Mouse (Mus musculus): ENCODE measurements around the gene Mep1a. TPM values are rescaled to one million over a fixed set of nuclear protein-coding genes. Genes with fewer than 3 reads are reported as not detected.

Mep1a gene
- polyA plus RNA-seq, 1 experiment from 2014 or later, result not detected

DNA sequence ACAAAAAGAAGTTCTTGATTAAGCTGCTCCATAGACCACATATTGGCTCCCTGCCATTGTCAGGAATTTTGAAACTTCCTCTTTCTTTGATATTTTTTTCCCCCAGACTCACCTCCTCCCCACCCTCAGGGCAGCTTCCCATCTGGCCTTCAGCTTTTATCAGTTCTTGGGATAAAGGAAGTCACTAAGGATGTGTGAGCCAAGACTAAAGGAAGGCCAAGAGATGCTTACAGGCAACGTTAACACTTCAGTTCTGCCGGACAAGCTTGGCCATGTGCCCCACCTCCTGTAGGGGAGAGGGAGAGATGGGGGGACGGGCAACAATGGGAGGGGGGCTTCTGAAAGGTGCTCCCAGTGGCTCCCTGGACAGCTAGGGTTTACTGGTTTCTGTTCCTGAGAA is 32.6 kb downstream of the Mep1a start:
- H3K9me3 ChIP-seq, result no peaks in the 10 kb centered on the region
- no peaks in the 10 kb centered on the region for H3K27me3 ChIP-seq (replicated peaks; ENCODE audit: low read depth, poor library complexity, severe bottlenecking)
- no peak for DNase-seq (ENCODE audit: low spot score)
- H3K4me3 ChIP-seq, result no peak overlapping the region
- WGBS, result 68% methylated on average over 3 of the region's 3 CpGs
- peaks cover 4% of the 10 kb centered on the region for H3K4me1 ChIP-seq
- H3K27ac ChIP-seq (replicated peaks), result no peak overlapping the region
- H3K36me3 ChIP-seq (replicated peaks), result no peaks in the 10 kb centered on the region

DNA sequence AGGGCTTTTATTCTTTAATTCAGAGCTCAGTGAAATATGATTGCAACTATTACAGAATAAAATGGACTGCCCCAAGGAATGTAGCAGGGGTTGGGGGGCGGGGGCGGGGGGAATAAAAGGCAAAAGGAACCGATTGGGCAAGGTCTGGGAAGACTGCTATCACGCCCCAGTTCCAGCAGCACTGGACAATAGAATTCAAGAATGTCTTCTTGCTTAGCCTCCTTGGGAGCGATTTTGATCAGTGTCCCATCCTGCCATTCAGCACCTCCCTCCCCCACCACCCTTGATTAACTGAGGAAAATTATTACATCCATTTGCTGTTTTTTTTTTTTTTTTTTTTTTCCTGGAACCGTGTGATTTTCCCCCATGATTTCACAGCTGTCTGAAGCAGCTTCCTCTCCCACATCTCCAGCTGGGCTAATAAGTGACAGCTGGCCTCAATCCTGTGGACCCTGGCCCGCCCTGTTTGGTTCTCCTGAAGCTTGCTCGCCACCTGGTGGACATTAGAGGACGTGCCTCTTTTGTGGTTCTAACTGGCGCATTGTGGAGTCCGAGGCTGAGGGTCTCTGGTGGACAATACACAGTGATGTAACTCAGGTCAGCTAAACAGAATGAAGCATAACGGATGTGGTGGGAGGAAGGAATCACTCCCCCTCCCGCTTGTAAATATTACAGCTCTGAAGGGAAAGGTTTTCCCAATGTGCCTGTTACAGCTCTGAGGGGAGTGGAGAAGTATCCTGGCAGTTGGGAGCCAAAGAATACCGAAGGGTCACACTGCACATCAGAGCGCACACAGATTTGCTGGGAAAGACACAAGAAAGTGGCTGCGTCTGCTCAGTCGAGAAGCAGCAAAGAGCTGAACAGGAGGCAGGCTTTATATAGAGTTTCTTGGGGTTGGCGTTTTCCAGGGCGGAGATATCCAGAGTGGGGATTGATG is 42.1 kb downstream of the Mep1a start:
- Histone ChIP-seq H3K4me3 (peak overlapping the region; percentile 20; the same call in 1 of the 2 replicates), H3K27ac (replicated peaks) (no peak overlapping the region), H3K9me3 (no peaks in the 10 kb centered on the region), H3K27me3 (replicated peaks; ENCODE audit: low read depth, poor library complexity, severe bottlenecking) (no peaks in the 10 kb centered on the region), H3K36me3 (replicated peaks) (no peaks in the 10 kb centered on the region), H3K4me1 (peaks cover 12% of the 10 kb centered on the region)
- WGBS, result 32% methylated on average over 19 of the region's 19 CpGs
- peak; percentile 90 for DNase-seq (ENCODE audit: low spot score)

DNA sequence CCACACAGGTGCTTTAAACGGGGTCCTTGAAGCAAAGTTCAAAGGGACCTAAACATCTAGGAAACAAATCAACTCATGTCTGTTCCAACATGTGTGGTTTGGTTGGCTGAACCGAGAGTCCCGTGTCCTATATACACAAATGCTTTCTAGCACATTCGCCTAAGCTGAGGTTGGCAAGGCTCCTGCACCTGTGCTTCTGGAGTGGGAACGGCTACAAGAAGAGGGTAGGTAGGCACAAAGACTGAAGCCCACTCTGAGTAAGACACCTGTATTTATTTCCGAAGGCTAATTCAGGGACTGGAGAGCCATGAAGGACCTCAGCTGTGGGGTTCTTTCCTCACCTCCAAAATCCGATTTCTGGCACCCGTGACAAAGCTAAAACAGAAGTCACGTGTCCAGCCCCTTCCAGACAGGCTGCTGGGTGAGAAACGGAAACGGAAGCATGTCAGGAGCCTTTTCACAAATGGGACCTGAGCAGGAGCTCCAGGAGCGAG is 42.8 kb downstream of the Mep1a start:
- 74% methylated on average over 12 of the region's 12 CpGs for WGBS
- Histone ChIP-seq H3K9me3 (no peaks in the 10 kb centered on the region), H3K4me1 (peaks cover 12% of the 10 kb centered on the region), H3K4me3 (peak overlapping the region; percentile 20; the same call in 1 of the 2 replicates), H3K27me3 (replicated peaks; ENCODE audit: low read depth, poor library complexity, severe bottlenecking) (no peaks in the 10 kb centered on the region), H3K27ac (replicated peaks) (no peak overlapping the region), H3K36me3 (replicated peaks) (no peaks in the 10 kb centered on the region)
- DNase-seq (ENCODE audit: low spot score), result peak; percentile 15

DNA sequence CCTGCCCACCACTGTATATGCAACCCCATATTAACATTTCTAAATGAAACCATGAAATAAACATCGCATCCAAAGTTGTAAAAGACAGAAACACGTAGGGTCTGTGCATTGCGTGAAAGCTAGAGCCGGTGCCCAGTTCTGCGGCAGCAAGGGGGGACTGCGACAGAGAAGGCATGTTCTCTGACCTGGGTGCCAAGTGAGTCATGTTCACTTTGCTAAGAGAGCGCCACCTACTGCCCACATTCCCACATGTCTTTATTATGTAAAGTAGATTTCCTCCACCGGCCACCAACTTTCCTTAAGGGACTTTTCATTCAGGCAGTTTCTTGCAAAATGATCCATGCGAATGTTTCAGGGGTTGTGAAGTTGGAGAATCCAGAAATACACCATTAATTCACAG is 44.0 kb downstream of the Mep1a start:
- H3K36me3 ChIP-seq (replicated peaks), result no peaks in the 10 kb centered on the region
- peak; percentile 77 for DNase-seq (ENCODE audit: low spot score)
- H3K4me3 ChIP-seq, result no peak overlapping the region
- 17% methylated on average over 9 of the region's 9 CpGs for WGBS
- no peaks in the 10 kb centered on the region for H3K27me3 ChIP-seq (replicated peaks; ENCODE audit: low read depth, poor library complexity, severe bottlenecking)
- H3K9me3 ChIP-seq, result no peaks in the 10 kb centered on the region
- H3K27ac ChIP-seq (replicated peaks), result no peak overlapping the region
- peaks cover 12% of the 10 kb centered on the region for H3K4me1 ChIP-seq

DNA sequence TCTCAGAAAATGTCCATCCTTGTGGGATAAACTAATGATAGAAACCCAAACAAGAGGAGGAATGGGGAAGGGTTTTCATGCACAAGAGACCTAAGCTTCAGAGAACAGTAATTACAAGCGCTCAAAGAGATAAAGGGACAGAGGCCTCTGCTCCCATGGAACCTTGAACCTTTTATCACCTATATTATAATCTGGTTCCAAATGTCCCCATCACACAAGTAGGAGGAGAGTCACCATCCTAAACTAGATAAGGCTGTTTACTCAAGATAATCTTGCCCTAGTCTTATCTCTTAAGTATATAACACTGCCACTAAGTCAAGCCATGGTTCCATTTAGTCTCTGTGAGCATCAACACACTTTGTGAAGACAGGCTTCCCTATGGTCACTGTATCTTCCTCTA is 51.4 kb downstream of the Mep1a start:
- Histone ChIP-seq H3K4me1 (no peaks in the 10 kb centered on the region), H3K27ac (replicated peaks) (no peak overlapping the region), H3K27me3 (replicated peaks; ENCODE audit: low read depth, poor library complexity, severe bottlenecking) (no peaks in the 10 kb centered on the region), H3K36me3 (replicated peaks) (no peaks in the 10 kb centered on the region), H3K9me3 (no peaks in the 10 kb centered on the region), H3K4me3 (no peak overlapping the region)
- DNase-seq (ENCODE audit: low spot score), result no peak
- 91% methylated on average over 1 of the region's 1 CpGs for WGBS

DNA sequence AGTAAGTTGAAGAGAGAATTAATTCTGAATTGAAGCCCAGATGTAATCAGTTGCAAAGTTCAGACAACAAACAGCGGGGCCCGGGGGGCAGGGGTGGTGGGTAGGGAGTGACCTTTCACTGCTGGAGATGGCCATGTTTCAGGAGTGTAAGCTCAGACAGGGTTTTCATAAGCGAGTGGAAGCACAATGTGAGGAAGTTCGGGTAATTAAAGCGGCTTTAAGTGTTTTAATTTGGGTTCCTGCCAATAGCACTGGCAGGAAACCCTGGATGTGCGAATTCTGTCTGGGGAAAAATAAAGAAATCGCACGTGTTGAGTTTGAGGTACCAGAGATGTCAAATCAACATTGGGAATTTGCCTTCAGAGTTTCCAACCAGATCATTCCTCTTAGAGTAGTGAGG is 68.1 kb downstream of the Mep1a start:
- Histone ChIP-seq H3K4me1 (no peaks in the 10 kb centered on the region), H3K9me3 (no peaks in the 10 kb centered on the region), H3K36me3 (replicated peaks) (no peaks in the 10 kb centered on the region), H3K4me3 (no peak overlapping the region), H3K27me3 (replicated peaks; ENCODE audit: low read depth, poor library complexity, severe bottlenecking) (no peaks in the 10 kb centered on the region), H3K27ac (replicated peaks) (no peak overlapping the region)
- 88% methylated on average over 8 of the region's 8 CpGs for WGBS
- DNase-seq (ENCODE audit: low spot score), result no peak

DNA sequence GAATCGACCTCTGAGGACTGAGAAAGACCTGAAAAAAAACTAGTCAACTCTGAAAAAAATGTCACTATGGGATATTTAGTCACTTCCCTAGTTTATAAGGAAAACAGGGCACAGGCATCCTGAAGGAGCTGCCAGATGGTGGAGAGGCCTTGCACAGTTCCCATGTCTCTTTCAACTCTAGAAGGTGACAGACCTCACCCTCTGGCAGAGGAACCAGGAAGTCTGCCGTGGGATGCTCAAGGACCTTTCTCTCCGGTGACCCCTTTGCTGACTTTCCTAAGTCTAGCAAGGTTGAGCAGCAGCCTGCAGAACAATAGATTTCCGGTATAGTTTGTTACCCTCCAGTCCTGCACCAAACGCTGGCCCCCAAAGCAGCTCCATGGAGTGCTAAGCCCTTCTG is 70.9 kb downstream of the Mep1a start:
- no peak overlapping the region for H3K27ac ChIP-seq (replicated peaks)
- 71% methylated on average over 5 of the region's 5 CpGs for WGBS
- H3K27me3 ChIP-seq (replicated peaks; ENCODE audit: low read depth, poor library complexity, severe bottlenecking), result no peaks in the 10 kb centered on the region
- H3K9me3 ChIP-seq, result no peaks in the 10 kb centered on the region
- no peak overlapping the region for H3K4me3 ChIP-seq
- no peak for DNase-seq (ENCODE audit: low spot score)
- H3K36me3 ChIP-seq (replicated peaks), result no peaks in the 10 kb centered on the region
- no peaks in the 10 kb centered on the region for H3K4me1 ChIP-seq

Other genes with a start within 250 kb of the Mep1a start
- gene Adgrf1, start 232.5 kb downstream of the Mep1a start, polyA plus RNA-seq (2016; fragmentation: Nextera tagmentation; extraction: Ambion mirVana), result not detected in 2 replicates
- 7.4 and 8.2 TPM in 2 replicates for gene Adgrf5, start 142.4 kb downstream of the Mep1a start, polyA plus RNA-seq (2016; fragmentation: Nextera tagmentation; extraction: Ambion mirVana)
- gene Ankrd66, start 40.8 kb upstream of the Mep1a start, polyA plus RNA-seq (2016; fragmentation: Nextera tagmentation; extraction: Ambion mirVana), result 0.19 and 0.30 TPM in 2 replicates
- gene Pla2g7, start 65.3 kb upstream of the Mep1a start, polyA plus RNA-seq (2016; fragmentation: Nextera tagmentation; extraction: Ambion mirVana), result 5.0 and 5.1 TPM in 2 replicates
- gene Tdrd6, start 127.5 kb upstream of the Mep1a start, polyA plus RNA-seq (2016; fragmentation: Nextera tagmentation; extraction: Ambion mirVana), result 0.14 and 0.17 TPM in 2 replicates
- 34.5 and 38.1 TPM in 2 replicates for gene Slc25a27, start 164.4 kb upstream of the Mep1a start, polyA plus RNA-seq (2016; fragmentation: Nextera tagmentation; extraction: Ambion mirVana)
- gene Cyp39a1, start 164.6 kb upstream of the Mep1a start, polyA plus RNA-seq (2016; fragmentation: Nextera tagmentation; extraction: Ambion mirVana), result 33.7 and 34.2 TPM in 2 replicates